In genomic region chr13:102132696-102133095, GRCm38 (mm10) we compare ENCODE assay signal across 22 mouse cellular contexts.
"Had no signal": no experiment of that assay in that cellular context is flagged by ENCODE, and none has a peak within 500 bp of the region (broad histone marks: within the 10 kb centered on the region; RNA-seq: fewer than 3 reads in every experiment).

No protein-coding gene starts in this region.

- H3K27me3 ChIP-seq: limb, embryonic 12.5 days; limb, embryonic 15.5 days; midbrain, embryonic 12.5 days; midbrain, embryonic 15.5 days; neural tube, embryonic 12.5 days; neural tube, embryonic 15.5 days had no signal

- DNase-seq: kidney, adult 9 months; kidney, postnatal 14 days; kidney, postnatal 4 days; layer of hippocampus, postnatal 36 days; liver, postnatal 0 days; lung, embryonic 14.5 days; right cerebral cortex, postnatal 14 days; right cerebral cortex, postnatal 4 days; thymus, adult 2 months; thymus, postnatal 14 days; thymus, postnatal 4 days had no signal

- H3K4me3 ChIP-seq: layer of hippocampus, adult 2 months; left cerebral cortex, adult 2 months; limb, embryonic 12.5 days; limb, embryonic 15.5 days; midbrain, embryonic 12.5 days; midbrain, embryonic 15.5 days; neural tube, embryonic 12.5 days; neural tube, embryonic 15.5 days had no signal

- H3K36me3 ChIP-seq: limb, embryonic 12.5 days; limb, embryonic 15.5 days; midbrain, embryonic 12.5 days; midbrain, embryonic 15.5 days; neural tube, embryonic 12.5 days; neural tube, embryonic 15.5 days had no signal

- H3K4me1 ChIP-seq: limb, embryonic 15.5 days; midbrain, embryonic 15.5 days; neural tube, embryonic 12.5 days; neural tube, embryonic 15.5 days had no signal

- H3K9me3 ChIP-seq: limb, embryonic 12.5 days; limb, embryonic 15.5 days; midbrain, embryonic 12.5 days; midbrain, embryonic 15.5 days; neural tube, embryonic 12.5 days; neural tube, embryonic 15.5 days had no signal

- H3K27ac ChIP-seq: layer of hippocampus, adult 2 months; left cerebral cortex, adult 2 months; limb, embryonic 12.5 days; limb, embryonic 15.5 days; liver, embryonic 14.5 days; macrophage; midbrain, embryonic 12.5 days; midbrain, embryonic 15.5 days; neural tube, embryonic 12.5 days; neural tube, embryonic 15.5 days; stomach, postnatal 0 days had no signal
